Mouse (Mus musculus) forebrain, embryonic 16.5 days (tissue): Measurements from ENCODE around the gene Gpatch1. TPM values are rescaled to one million over a fixed set of nuclear protein-coding genes. Genes with fewer than 3 reads are reported as not detected.

Source experiments
- ATAC-seq: fragments of 200-750 bp; cut with Nextera tagmentation; 2 replicates; pipeline ENCODE4 v1.8.0; 2017; ENCODE audit warnings: mild to moderate bottlenecking, moderate library complexity
- H3K27ac ChIP-seq: fragments of 300-500 bp; sonication (generic); 2 replicates; pipeline ENCODE4 v1.5.1; 2014; ENCODE audit warnings: low read length, control low read depth
- H3K27me3 ChIP-seq: fragments of 300-500 bp; sonication (generic); replicated peaks from 2 replicates; pipeline ENCODE4 v1.6.1; 2014; ENCODE audit warnings: low read length; ENCODE audit not compliant: control insufficient read depth, insufficient read depth
- H3K36me3 ChIP-seq: fragments of 300-500 bp; sonication (generic); 2 replicates; pipeline ENCODE4 v1.6.1; 2014; ENCODE audit not compliant: control insufficient read depth, insufficient read depth
- H3K4me1 ChIP-seq: fragments of 300-500 bp; sonication (generic); replicated peaks from 2 replicates; pipeline ENCODE4 v1.6.1; 2014; ENCODE audit warnings: low read length; ENCODE audit not compliant: control insufficient read depth, insufficient read depth
- H3K4me2 ChIP-seq: fragments of 300-500 bp; sonication (generic); 2 replicates; pipeline ENCODE4 v1.6.1; 2014; ENCODE audit warnings: mild to moderate bottlenecking, low read length, control low read depth
- H3K4me3 ChIP-seq: fragments of 300-500 bp; sonication (generic); replicated peaks from 2 replicates; pipeline ENCODE4 v1.5.1; 2014; ENCODE audit warnings: mild to moderate bottlenecking, low read length, control low read depth
- H3K9ac ChIP-seq: fragments of 300-500 bp; sonication (generic); replicated peaks from 2 replicates; pipeline ENCODE4 v1.6.1; 2014; ENCODE audit warnings: low read depth, low read length, control low read depth
- H3K9me3 ChIP-seq: fragments of 300-500 bp; sonication (generic); 2 replicates; pipeline ENCODE4 v1.6.1; 2016; ENCODE audit warnings: low read length; ENCODE audit not compliant: control insufficient read depth
- WGBS: fragments of 180-500 bp; shearing (Covaris S2); extraction: QIAGEN DNeasy Blood & Tissue Kit; methylation state at CpG from one replicate; pipeline ENCODE4 v1.1.7; 2014; 5-methylcytosine and 5-hydroxymethylcytosine counted together
- polyA plus RNA-seq: library from polyadenylated mRNA; unstranded; fragments of >200 nt; fragmentation: Nextera tagmentation; extraction: Ambion mirVana; gene quantifications from 2 replicates; pipeline ENCODE4 v1.2.1, GENCODE M21; 2015

Gpatch1 gene
- polyA plus RNA-seq = 23.7 and 24.4 TPM in 2 replicates

DNA sequence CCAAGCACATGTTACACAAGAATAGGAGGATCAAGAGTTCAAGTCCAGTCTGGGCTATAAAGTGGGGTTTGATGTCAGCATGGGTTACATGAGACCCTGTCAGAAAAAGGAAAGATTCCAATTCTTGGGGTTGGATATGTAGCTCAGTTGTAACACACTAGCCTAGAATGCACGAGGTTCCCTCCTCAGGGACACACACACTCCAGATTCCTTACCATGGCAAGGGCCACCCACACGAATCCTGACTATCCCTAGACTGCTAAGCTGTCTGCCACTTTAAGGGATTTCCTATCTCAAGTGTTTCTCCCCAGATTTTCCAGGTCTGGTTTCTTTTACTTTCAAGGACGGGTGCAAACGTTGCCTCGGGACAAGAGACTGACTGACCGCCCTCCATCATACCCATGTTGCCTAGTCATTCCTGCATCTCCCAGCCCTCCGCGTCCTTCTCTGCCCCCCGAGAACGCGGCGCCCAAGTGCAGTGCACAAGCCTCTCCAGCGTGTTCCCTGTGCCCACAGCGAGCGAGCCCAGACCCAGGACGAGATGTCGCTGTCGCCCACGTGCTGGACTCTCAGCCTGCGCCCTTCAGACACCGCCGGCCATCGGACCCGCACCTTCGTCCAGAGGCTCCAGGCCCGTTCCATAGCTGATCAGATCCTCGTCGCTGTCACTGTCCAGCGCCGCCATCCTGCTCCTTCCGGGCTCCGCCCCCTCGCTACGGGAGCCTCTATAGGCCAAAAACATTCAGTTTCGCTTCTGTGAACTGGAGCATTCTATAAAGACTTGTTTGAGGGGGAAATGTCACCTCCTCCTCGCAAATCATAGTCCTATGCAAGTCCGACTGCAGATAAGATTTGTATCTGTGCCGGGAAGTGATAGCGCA is at the start of gene Gpatch1:
Gene Gpatch1 (minus strand): TSS at position 712 of the 881 bp plus-strand sequence.
- H3K9ac ChIP-seq = peak within 1 kb of the TSS; percentile 85
- H3K4me2 ChIP-seq = peak within 1 kb of the TSS; percentile 53
- no peaks in the 10 kb centered on the region for H3K9me3 ChIP-seq
- H3K4me1 ChIP-seq = peaks cover 14% of the 10 kb centered on the region
- H3K27me3 ChIP-seq = no peaks in the 10 kb centered on the region
- peak within 1 kb of the TSS; percentile 82 for H3K4me3 ChIP-seq
- peak; percentile 86 for ATAC-seq
- 1% methylated on average over 39 of the region's 39 CpGs for WGBS
- no peaks in the 10 kb centered on the region for H3K36me3 ChIP-seq
- H3K27ac ChIP-seq = peak within 1 kb of the TSS; percentile 67; the same call in 1 of the 2 replicates

DNA sequence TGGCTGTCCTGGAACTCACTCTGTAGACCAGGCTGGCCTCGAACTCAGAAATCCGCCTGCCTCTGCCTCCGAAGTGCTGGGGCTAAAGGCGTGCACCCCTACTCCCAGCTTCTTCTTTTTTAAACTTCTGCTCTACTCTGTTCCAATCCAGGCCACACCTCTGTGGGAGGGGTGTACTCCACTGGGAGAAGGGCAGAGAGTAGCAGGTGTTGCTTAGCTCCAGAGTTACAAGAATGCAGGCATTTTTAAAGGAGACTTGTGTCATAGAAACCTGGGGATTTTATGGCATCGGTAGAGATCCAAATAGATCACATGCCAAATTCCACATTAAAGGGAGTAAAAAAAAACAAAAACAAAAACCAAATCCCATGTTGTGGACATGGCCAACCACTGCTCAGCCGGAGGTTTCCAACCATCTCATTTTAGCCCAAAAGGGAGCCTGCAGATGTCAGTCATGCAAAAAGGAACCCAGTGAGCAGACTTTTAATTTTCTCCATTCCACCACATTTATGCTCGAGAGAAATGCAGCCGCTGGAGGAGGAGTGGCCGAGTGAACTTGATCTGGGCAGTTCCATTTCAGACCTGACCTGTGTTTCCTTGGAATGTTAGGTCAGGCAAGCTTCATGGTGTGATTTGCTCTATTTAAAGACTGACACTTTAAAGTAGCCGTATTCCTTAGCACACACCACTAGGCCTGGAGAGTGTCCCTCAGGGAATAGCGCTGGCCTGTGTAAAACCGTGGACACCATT is 47.1 kb upstream of the Gpatch1 start:
- 83% methylated on average over 12 of the region's 12 CpGs for WGBS

DNA sequence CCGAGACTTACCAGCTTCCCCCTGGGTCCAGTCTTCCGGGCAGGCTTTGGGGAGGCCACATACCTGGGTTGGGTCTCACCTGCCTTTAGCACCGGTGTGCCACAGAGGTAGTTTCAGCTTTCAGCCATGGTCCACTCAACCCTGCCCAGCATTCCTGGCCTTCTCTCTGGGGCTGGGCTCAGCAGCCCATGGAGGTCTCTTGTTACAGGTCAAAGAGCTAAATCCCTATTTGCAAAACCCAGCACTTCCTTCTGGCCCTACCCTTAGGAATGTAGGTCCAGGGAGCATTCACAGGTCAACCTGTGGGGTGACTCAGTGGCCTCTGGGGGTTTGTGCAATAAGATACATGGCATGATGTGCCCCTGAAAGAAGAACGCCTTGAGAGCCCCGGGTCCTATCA is 44.6 kb upstream of the Gpatch1 start:
- WGBS = 80% methylated on average over 5 of the region's 5 CpGs
- H3K36me3 ChIP-seq = no peaks in the 10 kb centered on the region
- H3K4me2 ChIP-seq = no peak overlapping the region
- no peak overlapping the region for H3K27ac ChIP-seq
- H3K9me3 ChIP-seq = no peaks in the 10 kb centered on the region
- no peaks in the 10 kb centered on the region for H3K4me1 ChIP-seq
- no peak overlapping the region for H3K9ac ChIP-seq
- no peak overlapping the region for H3K4me3 ChIP-seq
- H3K27me3 ChIP-seq = no peaks in the 10 kb centered on the region
- no peak for ATAC-seq

More for the DNA sequence above, 47.1 kb upstream of the Gpatch1 start:
- Histone ChIP-seq H3K4me2 (no peak overlapping the region), H3K27me3 (no peaks in the 10 kb centered on the region), H3K4me3 (no peak overlapping the region), H3K36me3 (no peaks in the 10 kb centered on the region), H3K4me1 (no peaks in the 10 kb centered on the region), H3K27ac (no peak overlapping the region), H3K9ac (no peak overlapping the region), H3K9me3 (peaks cover 2% of the 10 kb centered on the region; the same call in 1 of the 2 replicates)
- no peak for ATAC-seq

DNA sequence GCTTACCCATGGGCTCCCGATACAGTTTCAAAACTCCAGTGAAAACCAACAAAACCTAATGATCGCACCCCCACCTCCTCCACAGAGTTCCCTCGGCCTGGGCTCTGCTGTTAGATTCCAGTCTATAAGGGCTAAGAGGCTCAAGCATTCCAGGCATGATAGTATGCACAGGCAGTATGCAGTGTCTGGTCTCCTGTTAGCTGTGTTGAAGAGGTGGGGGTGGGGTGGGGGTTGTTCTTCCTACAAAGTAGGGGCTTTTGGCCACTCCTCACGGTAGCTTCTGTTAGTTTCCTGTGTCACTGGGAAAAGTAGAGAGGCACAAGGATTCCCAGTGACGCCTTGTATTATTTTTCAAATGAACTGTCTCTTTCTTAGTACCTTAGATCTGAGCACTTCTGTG is 44.0 kb upstream of the Gpatch1 start:
- H3K9ac ChIP-seq = no peak overlapping the region
- H3K9me3 ChIP-seq = no peaks in the 10 kb centered on the region
- H3K4me1 ChIP-seq = no peaks in the 10 kb centered on the region
- ATAC-seq = no peak
- H3K4me2 ChIP-seq = no peak overlapping the region
- H3K4me3 ChIP-seq = no peak overlapping the region
- no peaks in the 10 kb centered on the region for H3K36me3 ChIP-seq
- WGBS = 77% methylated on average over 5 of the region's 5 CpGs
- H3K27me3 ChIP-seq = no peaks in the 10 kb centered on the region
- no peak overlapping the region for H3K27ac ChIP-seq

- 87% methylated on average over 12 of the region's 12 CpGs for WGBS
- no peak overlapping the region for H3K27ac ChIP-seq
- no peak overlapping the region for H3K9ac ChIP-seq
- no peaks in the 10 kb centered on the region for H3K27me3 ChIP-seq
- H3K9me3 ChIP-seq = no peaks in the 10 kb centered on the region
- no peak for ATAC-seq
- H3K4me3 ChIP-seq = no peak overlapping the region
- H3K4me1 ChIP-seq = no peaks in the 10 kb centered on the region
- no peak overlapping the region for H3K4me2 ChIP-seq
- no peaks in the 10 kb centered on the region for H3K36me3 ChIP-seq
Measured at GRCm38 (mm10) chr7:35357621-35358020, 39.4 kb upstream of the Gpatch1 start.

DNA sequence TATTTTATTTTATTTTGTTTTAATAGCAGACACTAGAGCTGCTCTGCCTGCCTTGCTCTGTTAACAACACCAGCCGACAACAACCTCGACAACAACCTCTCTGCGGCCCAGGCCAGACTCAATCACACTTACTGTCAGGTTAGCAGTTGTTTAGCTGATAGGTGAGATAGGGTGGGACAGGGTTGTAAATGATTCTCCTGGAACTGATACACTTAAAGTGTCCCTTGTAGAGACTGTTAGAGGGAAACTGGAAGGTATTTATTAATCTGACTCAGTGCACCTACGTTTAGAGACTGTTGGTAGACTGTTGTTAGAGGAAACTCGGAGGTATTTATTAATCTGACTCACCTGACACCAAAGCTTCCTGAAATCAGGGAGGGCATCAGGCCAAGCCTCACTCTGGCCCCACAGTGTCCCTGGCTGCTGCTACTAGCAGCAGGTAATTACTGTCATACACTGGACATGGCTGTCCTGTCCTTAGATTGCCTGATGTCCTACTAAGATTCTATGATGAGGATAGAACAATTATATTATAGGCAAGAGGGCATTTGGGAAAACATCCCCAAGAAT is 37.1 kb upstream of the Gpatch1 start:
- H3K4me3 ChIP-seq = no peak overlapping the region
- no peak overlapping the region for H3K27ac ChIP-seq
- H3K4me1 ChIP-seq = no peaks in the 10 kb centered on the region
- no peaks in the 10 kb centered on the region for H3K36me3 ChIP-seq
- H3K9me3 ChIP-seq = no peaks in the 10 kb centered on the region
- no peak overlapping the region for H3K4me2 ChIP-seq
- ATAC-seq = no peak
- no peaks in the 10 kb centered on the region for H3K27me3 ChIP-seq
- WGBS = 89% methylated on average over 5 of the region's 5 CpGs
- H3K9ac ChIP-seq = no peak overlapping the region

- Histone ChIP-seq H3K36me3 (no peaks in the 10 kb centered on the region), H3K27ac (no peak overlapping the region), H3K27me3 (no peaks in the 10 kb centered on the region), H3K4me1 (no peaks in the 10 kb centered on the region), H3K9ac (no peak overlapping the region), H3K4me2 (no peak overlapping the region), H3K4me3 (no peak overlapping the region), H3K9me3 (no peaks in the 10 kb centered on the region)
- 94% methylated on average over 15 of the region's 15 CpGs for WGBS
- no peak for ATAC-seq
Measured at GRCm38 (mm10) chr7:35353306-35353705, 35.1 kb upstream of the Gpatch1 start.

DNA sequence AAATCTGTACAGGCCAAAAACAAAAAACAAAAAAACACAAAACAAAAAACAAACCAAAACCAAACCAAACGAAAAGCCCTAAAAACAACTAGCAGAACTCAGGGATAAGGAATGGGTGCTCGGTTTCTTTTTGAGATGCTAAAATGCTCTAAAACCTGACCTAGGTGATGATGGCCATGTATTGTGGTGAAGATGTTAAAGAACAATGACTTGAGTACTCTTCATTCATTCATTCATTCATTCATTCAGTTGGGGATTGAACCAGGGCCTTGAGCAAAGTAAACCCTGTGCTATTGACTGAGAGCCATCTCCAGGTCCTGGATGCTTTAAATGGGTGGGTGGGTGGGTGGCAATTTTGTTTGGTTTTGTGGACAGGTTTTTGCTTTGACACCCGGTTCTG is 32.9 kb upstream of the Gpatch1 start:
- no peaks in the 10 kb centered on the region for H3K4me1 ChIP-seq
- H3K36me3 ChIP-seq = no peaks in the 10 kb centered on the region
- H3K4me2 ChIP-seq = no peak overlapping the region
- H3K9ac ChIP-seq = no peak overlapping the region
- no peak overlapping the region for H3K27ac ChIP-seq
- no peak for ATAC-seq
- 97% methylated on average over 3 of the region's 3 CpGs for WGBS
- H3K4me3 ChIP-seq = no peak overlapping the region
- no peaks in the 10 kb centered on the region for H3K9me3 ChIP-seq
- no peaks in the 10 kb centered on the region for H3K27me3 ChIP-seq
